Mouse (Mus musculus): ENCODE measurements around the gene Hist1h2bl. TPM values are rescaled to one million over a fixed set of nuclear protein-coding genes. Genes with fewer than 3 reads are reported as not detected.
"Not testable (repeated sequence)": the region's sequence is repeated elsewhere in the genome, so short reads cannot be mapped to it uniquely, and the experiment has no call there.

The Hist1h2bl gene
- total and polyA plus RNA-seq, 3 experiments: 2.1 to 1,351 (median 900) TPM

DNA sequence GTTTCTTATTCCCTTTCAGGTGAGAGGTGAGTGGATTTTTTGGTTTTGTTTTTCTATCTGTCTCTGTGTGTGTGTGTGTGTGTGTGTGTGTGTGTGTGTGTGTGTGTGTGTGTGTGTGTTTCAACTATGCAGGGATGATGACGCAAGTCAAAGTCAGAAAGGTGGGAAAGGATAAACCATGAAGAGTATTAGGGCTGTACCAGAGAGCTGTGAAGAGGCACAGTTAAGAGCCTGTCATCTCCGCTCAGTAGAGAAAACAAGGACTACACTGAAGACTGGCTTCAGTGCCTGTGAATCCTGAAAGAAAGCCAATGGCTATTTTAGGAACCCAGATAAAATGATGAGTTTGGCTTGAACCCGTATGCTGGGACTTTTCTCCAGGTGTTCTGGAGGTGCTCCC, 35.9 kb upstream of the Hist1h2bl start:
- ATAC-seq (ENCODE audit: extremely low read depth, insufficient number of reproducible peaks, low FRiP score, poor library complexity, severe bottlenecking) (no peak), DNase-seq (ENCODE audit: low spot score) (no peak)
- H3K27me3 ChIP-seq (ENCODE audit: insufficient read depth, low read length): no peaks in the 10 kb centered on the region
- no peaks in the 10 kb centered on the region for H3K36me3 ChIP-seq (replicated peaks)
- TF ChIP-seq GATA2 (IDR thresholded peaks at IDR 0.05; ENCODE audit: borderline replicate concordance, low read depth, low read length) (no peak), CTCF (IDR thresholded peaks at IDR 0.05; ENCODE audit: low read depth, low read length) (no peak), POLR2AphosphoS5 (IDR thresholded peaks at IDR 0.05; ENCODE audit: insufficient replicate concordance, low read depth, low read length) (no peak), GATA1 (IDR thresholded peaks at IDR 0.05; ENCODE audit: borderline replicate concordance, low read length) (no peak), TAL1 (conservative IDR thresholded peaks at IDR 0.05; ENCODE audit: low read depth, low read length) (no peak)
- H3K9me3 ChIP-seq (replicated peaks): no peaks in the 10 kb centered on the region
- no peak overlapping the region for H3K4me3 ChIP-seq (ENCODE audit: low read depth, low read length)
- peaks cover 37% of the 10 kb centered on the region for H3K4me1 ChIP-seq (ENCODE audit: insufficient read depth, low read depth, low read length)

- Histone ChIP-seq H3K4me1 (ENCODE audit: insufficient read depth, low read depth, low read length) (peaks cover 38% of the 10 kb centered on the region), H3K27me3 (ENCODE audit: insufficient read depth, low read length) (no peaks in the 10 kb centered on the region), H3K36me3 (replicated peaks) (no peaks in the 10 kb centered on the region), H3K4me3 (ENCODE audit: low read depth, low read length) (no peak overlapping the region), H3K9me3 (replicated peaks) (no peaks in the 10 kb centered on the region)
- no peak for ATAC-seq (ENCODE audit: extremely low read depth, insufficient number of reproducible peaks, low FRiP score, poor library complexity, severe bottlenecking)
- no peak for TF ChIP-seq TAL1 (conservative IDR thresholded peaks at IDR 0.05; ENCODE audit: low read depth, low read length)
- no peak for TF ChIP-seq GATA1 (IDR thresholded peaks at IDR 0.05; ENCODE audit: borderline replicate concordance, low read length)
- no peak for TF ChIP-seq CTCF (IDR thresholded peaks at IDR 0.05; ENCODE audit: low read depth, low read length)
- TF ChIP-seq GATA2 (IDR thresholded peaks at IDR 0.05; ENCODE audit: borderline replicate concordance, low read depth, low read length): no peak
- TF ChIP-seq POLR2AphosphoS5 (IDR thresholded peaks at IDR 0.05; ENCODE audit: insufficient replicate concordance, low read depth, low read length): no peak
- DNase-seq (ENCODE audit: low spot score): no peak
These were observed 35.5 kb upstream of the Hist1h2bl start for GRCm38 (mm10) chr13:21751417-21751816.

DNA sequence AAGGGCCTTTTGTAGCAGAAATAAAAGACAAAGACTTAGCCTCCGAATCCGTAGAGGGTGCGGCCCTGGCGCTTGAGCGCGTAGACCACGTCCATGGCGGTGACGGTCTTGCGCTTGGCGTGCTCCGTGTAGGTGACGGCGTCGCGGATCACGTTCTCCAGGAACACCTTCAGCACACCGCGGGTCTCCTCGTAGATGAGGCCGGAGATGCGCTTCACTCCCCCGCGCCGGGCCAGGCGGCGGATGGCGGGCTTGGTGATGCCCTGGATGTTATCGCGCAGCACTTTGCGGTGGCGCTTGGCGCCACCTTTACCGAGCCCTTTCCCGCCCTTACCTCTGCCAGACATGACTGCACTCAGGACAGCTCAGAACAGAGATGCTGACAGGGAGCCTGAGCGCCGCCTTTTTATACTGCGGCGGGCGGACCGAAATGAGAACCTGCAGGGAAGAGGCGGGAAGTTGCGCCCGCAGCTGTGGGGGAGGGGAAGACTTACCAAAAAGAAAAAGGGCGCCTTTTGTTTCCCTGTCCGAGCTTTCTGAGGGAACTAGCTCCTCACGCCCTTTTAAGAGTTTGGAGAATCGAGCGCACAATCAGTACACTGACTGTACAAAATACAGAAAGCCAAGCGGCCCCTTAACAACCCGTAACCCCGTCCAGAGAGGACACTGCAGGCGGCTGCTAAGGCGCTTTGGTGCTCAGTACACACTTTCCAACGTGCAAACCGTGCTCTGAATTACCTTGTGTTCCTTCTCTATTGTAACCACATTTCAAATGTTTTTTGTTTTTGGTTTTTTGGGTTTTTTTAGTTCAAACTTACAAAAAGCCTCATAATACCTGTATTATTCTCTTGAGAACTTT, 34.4 kb upstream of the Hist1h2bl start, which contains the start of gene Hist1h4k:
Hist1h4k (minus strand) TSS at position 347 of the 859 bp plus-strand sequence.
- DNase-seq (ENCODE audit: low spot score): peak; percentile 25
- not testable (repeated sequence) for H3K27me3 ChIP-seq (ENCODE audit: insufficient read depth, low read length); H3K36me3 ChIP-seq (replicated peaks); H3K9me3 ChIP-seq (replicated peaks)
- peak; percentile 41; the same call in 1 of the 2 replicates for ATAC-seq (ENCODE audit: extremely low read depth, insufficient number of reproducible peaks, low FRiP score, poor library complexity, severe bottlenecking)
- H3K4me3 ChIP-seq (ENCODE audit: low read depth, low read length): peak within 1 kb of the TSS; percentile 68
- H3K4me1 ChIP-seq (ENCODE audit: insufficient read depth, low read depth, low read length): peaks cover 46% of the 10 kb centered on the region
- TF ChIP-seq POLR2AphosphoS5 (IDR thresholded peaks at IDR 0.05; ENCODE audit: insufficient replicate concordance, low read depth, low read length): peak; percentile 89

- H3K36me3 ChIP-seq (replicated peaks): no peaks in the 10 kb centered on the region
- ATAC-seq (ENCODE audit: extremely low read depth, insufficient number of reproducible peaks, low FRiP score, poor library complexity, severe bottlenecking) (no peak), DNase-seq (ENCODE audit: low spot score) (no peak)
- H3K4me3 ChIP-seq (ENCODE audit: low read depth, low read length): peak overlapping the region; percentile 68
- H3K4me1 ChIP-seq (ENCODE audit: insufficient read depth, low read depth, low read length): peaks cover 49% of the 10 kb centered on the region
- no peaks in the 10 kb centered on the region for H3K9me3 ChIP-seq (replicated peaks)
- TF ChIP-seq POLR2AphosphoS5 (IDR thresholded peaks at IDR 0.05; ENCODE audit: insufficient replicate concordance, low read depth, low read length) (peak; percentile 97; the same call in 1 of the 2 replicates), GATA2 (IDR thresholded peaks at IDR 0.05; ENCODE audit: borderline replicate concordance, low read depth, low read length) (no peak)
- H3K27me3 ChIP-seq (ENCODE audit: insufficient read depth, low read length): no peaks in the 10 kb centered on the region
These were observed 33.6 kb upstream of the Hist1h2bl start for GRCm38 (mm10) chr13:21749387-21750158.

DNA sequence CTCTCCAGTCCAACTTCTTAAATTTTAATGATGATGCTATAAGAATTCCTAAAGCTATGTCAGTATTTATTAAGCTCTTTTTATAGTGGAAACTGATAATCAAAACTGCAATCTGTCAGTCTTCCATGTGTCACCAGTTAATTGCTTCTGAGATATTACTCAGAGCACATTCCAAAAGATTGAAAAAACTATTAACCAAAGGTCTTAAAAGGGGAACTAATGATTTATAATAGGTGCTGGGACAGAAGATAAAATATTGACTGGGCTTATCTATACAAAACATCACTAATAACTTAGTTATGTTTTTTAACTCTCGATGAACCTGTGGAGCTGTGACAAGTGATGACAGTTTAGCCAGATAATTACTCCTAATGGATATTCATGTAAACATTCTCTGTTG, 29.1 kb upstream of the Hist1h2bl start:
- DNase-seq (ENCODE audit: low spot score): no peak
- peak; percentile 68 for ATAC-seq (ENCODE audit: extremely low read depth, insufficient number of reproducible peaks, low FRiP score, poor library complexity, severe bottlenecking)

GRCm38 (mm10) chr13:21734906-21735767, 19.2 kb upstream of the Hist1h2bl start, which contains the start of gene Hist1h4j:
Gene Hist1h4j (plus strand): TSS chr13:21735064.
- ATAC-seq (ENCODE audit: extremely low read depth, insufficient number of reproducible peaks, low FRiP score, poor library complexity, severe bottlenecking): peak; percentile 65
- not testable (repeated sequence) for DNase-seq (ENCODE audit: low spot score)
- peaks cover 41% of the 10 kb centered on the region for H3K4me1 ChIP-seq (ENCODE audit: insufficient read depth, low read depth, low read length)

More for the DNA sequence above, 29.1 kb upstream of the Hist1h2bl start:
- Histone ChIP-seq H3K36me3 (replicated peaks) (no peaks in the 10 kb centered on the region), H3K27me3 (ENCODE audit: insufficient read depth, low read length) (no peaks in the 10 kb centered on the region), H3K9me3 (replicated peaks) (no peaks in the 10 kb centered on the region), H3K4me1 (ENCODE audit: insufficient read depth, low read depth, low read length) (peaks cover 44% of the 10 kb centered on the region), H3K4me3 (ENCODE audit: low read depth, low read length) (no peak overlapping the region)
- peak; percentile 64 for TF ChIP-seq TAL1 (conservative IDR thresholded peaks at IDR 0.05; ENCODE audit: low read depth, low read length)
- TF ChIP-seq GATA1 (IDR thresholded peaks at IDR 0.05; ENCODE audit: borderline replicate concordance, low read length): no peak

More at GRCm38 (mm10) chr13:21734906-21735767, 19.2 kb upstream of the Hist1h2bl start, which contains the start of gene Hist1h4j:
- H3K4me3 ChIP-seq (ENCODE audit: low read depth, low read length): peak within 1 kb of the TSS; percentile 69
- not testable (repeated sequence) for H3K36me3 ChIP-seq (replicated peaks); H3K27me3 ChIP-seq (ENCODE audit: insufficient read depth, low read length); H3K9me3 ChIP-seq (replicated peaks)

All from G1E (cell line).